Mouse (Mus musculus): ENCODE measurements around the gene D11Wsu47e. TPM values are rescaled to one million over a fixed set of nuclear protein-coding genes. Genes with fewer than 3 reads are reported as not detected.

Gene D11Wsu47e
- total RNA-seq, 1 experiment: 38.5 TPM

DNA sequence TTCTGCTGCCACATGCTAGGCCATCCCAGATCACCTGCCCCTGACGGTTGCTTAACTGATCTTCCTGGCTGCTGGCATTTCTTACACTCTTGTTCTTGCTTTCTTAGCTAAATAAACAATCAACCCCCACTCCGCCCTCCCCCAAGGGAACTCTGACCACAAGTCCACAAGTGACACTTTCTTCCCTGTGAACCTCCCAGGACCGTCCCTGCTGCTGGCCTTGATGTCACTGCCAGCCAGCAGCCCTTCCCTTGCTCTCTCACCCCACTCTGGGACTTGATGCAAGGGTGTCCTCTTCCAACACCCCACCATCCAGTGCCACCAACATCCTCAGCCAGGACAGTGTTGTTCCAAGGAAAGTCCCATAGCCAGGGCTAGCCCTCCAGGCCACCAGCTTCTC lies 46.7 kb downstream of the D11Wsu47e start:
- H3K4me1 ChIP-seq (ENCODE audit: control insufficient read depth in 2 of 2, insufficient read depth in 2 of 2, low read length in 2 of 2, poor library complexity in 1 of 2): peaks cover 5 to 31% of the 10 kb centered on the region in 2 experiments; a peak in 3 of 4 replicates
- no peak overlapping the region for H3K27ac ChIP-seq (ENCODE audit: insufficient read depth, low read depth, low read length, poor library complexity, severe bottlenecking)

GRCm38 (mm10) chr11:113731945-113732612 lies 47.9 kb downstream of the D11Wsu47e start:
- Histone ChIP-seq H3K4me1 (ENCODE audit: control insufficient read depth in 2 of 2, insufficient read depth in 2 of 2, low read length in 2 of 2, poor library complexity in 1 of 2) (peaks cover 5 to 31% of the 10 kb centered on the region in 2 experiments; a peak in 3 of 4 replicates), H3K9ac (ENCODE audit: insufficient read depth, low read depth, low read length, poor library complexity, severe bottlenecking) (no peak overlapping the region), H3K4me3 (ENCODE audit: insufficient read depth in 1 of 2, low read depth in 1 of 2, low read length in 2 of 2, poor library complexity in 1 of 2, severe bottlenecking in 1 of 2) (no peak overlapping the region), H3K36me3 (ENCODE audit: control insufficient read depth, insufficient read depth, low read length, poor library complexity, severe bottlenecking) (peaks cover 24% of the 10 kb centered on the region), H3K9me3 (ENCODE audit: control insufficient read depth, insufficient read depth, low read depth, low read length) (no peaks in the 10 kb centered on the region), H3K27ac (ENCODE audit: insufficient read depth, low read depth, low read length, poor library complexity, severe bottlenecking) (no peak overlapping the region)
- in situ Hi-C loops (cut with MboI; ENCODE audit: low sequenced_read_pairs in 2 of 2, unreplicated experiment in 2 of 2): no loop called here
- TF ChIP-seq MAFK (IDR thresholded peaks at IDR 0.05; ENCODE audit: insufficient read depth, low read depth, low read length): no peak
- no peak for TF ChIP-seq CHD2 (IDR thresholded peaks at IDR 0.05; ENCODE audit: low read depth, low read length)
- TF ChIP-seq ZC3H11A (IDR thresholded peaks at IDR 0.05; ENCODE audit: borderline replicate concordance, low read depth, low read length): no peak
- TF ChIP-seq HCFC1 (IDR thresholded peaks at IDR 0.05; ENCODE audit: borderline replicate concordance, insufficient read depth, low read length): no peak
- TF ChIP-seq ZNF384 (IDR thresholded peaks at IDR 0.05; ENCODE audit: low read depth, low read length): no peak
- DNase-seq (ENCODE audit: low read depth, low spot score): no peak

More for the DNA sequence above, 46.7 kb downstream of the D11Wsu47e start:
- TF ChIP-seq CHD2 (IDR thresholded peaks at IDR 0.05; ENCODE audit: low read depth, low read length): no peak
- no peak for TF ChIP-seq MAFK (IDR thresholded peaks at IDR 0.05; ENCODE audit: insufficient read depth, low read depth, low read length)
- TF ChIP-seq ZC3H11A (IDR thresholded peaks at IDR 0.05; ENCODE audit: borderline replicate concordance, low read depth, low read length): no peak
- TF ChIP-seq HCFC1 (IDR thresholded peaks at IDR 0.05; ENCODE audit: borderline replicate concordance, insufficient read depth, low read length): no peak
- no peak for TF ChIP-seq ZNF384 (IDR thresholded peaks at IDR 0.05; ENCODE audit: low read depth, low read length)
- Histone ChIP-seq H3K4me3 (ENCODE audit: insufficient read depth in 1 of 2, low read depth in 1 of 2, low read length in 2 of 2, poor library complexity in 1 of 2, severe bottlenecking in 1 of 2) (no peak overlapping the region), H3K9me3 (ENCODE audit: control insufficient read depth, insufficient read depth, low read depth, low read length) (no peaks in the 10 kb centered on the region), H3K9ac (ENCODE audit: insufficient read depth, low read depth, low read length, poor library complexity, severe bottlenecking) (no peak overlapping the region; the same call in 1 of the 2 replicates), H3K36me3 (ENCODE audit: control insufficient read depth, insufficient read depth, low read length, poor library complexity, severe bottlenecking) (peaks cover 33% of the 10 kb centered on the region)
- in situ Hi-C loops (cut with MboI; ENCODE audit: low sequenced_read_pairs in 2 of 2, unreplicated experiment in 2 of 2): no loop called here
- DNase-seq (ENCODE audit: low read depth, low spot score): no peak

GRCm38 (mm10) chr11:113733631-113734364 lies 49.6 kb downstream of the D11Wsu47e start:
- TF ChIP-seq ZNF384 (IDR thresholded peaks at IDR 0.05; ENCODE audit: low read depth, low read length): no peak
- TF ChIP-seq MAFK (IDR thresholded peaks at IDR 0.05; ENCODE audit: insufficient read depth, low read depth, low read length): no peak
- no peak for TF ChIP-seq ZC3H11A (IDR thresholded peaks at IDR 0.05; ENCODE audit: borderline replicate concordance, low read depth, low read length)
- no peak for TF ChIP-seq CHD2 (IDR thresholded peaks at IDR 0.05; ENCODE audit: low read depth, low read length)
- no peak for TF ChIP-seq HCFC1 (IDR thresholded peaks at IDR 0.05; ENCODE audit: borderline replicate concordance, insufficient read depth, low read length)
- no peak for DNase-seq (ENCODE audit: low read depth, low spot score)
- no peaks in the 10 kb centered on the region for H3K9me3 ChIP-seq (ENCODE audit: control insufficient read depth, insufficient read depth, low read depth, low read length)
- in situ Hi-C loops (cut with MboI; ENCODE audit: low sequenced_read_pairs in 2 of 2, unreplicated experiment in 2 of 2): no loop called here
- no peak overlapping the region for H3K9ac ChIP-seq (ENCODE audit: insufficient read depth, low read depth, low read length, poor library complexity, severe bottlenecking)
- H3K27ac ChIP-seq (ENCODE audit: insufficient read depth, low read depth, low read length, poor library complexity, severe bottlenecking): no peak overlapping the region
- no peak overlapping the region for H3K4me3 ChIP-seq (ENCODE audit: insufficient read depth in 1 of 2, low read depth in 1 of 2, low read length in 2 of 2, poor library complexity in 1 of 2, severe bottlenecking in 1 of 2)
- peaks cover 7 to 29% of the 10 kb centered on the region in 2 experiments; a peak in 3 of 4 replicates for H3K4me1 ChIP-seq (ENCODE audit: control insufficient read depth in 2 of 2, insufficient read depth in 2 of 2, low read length in 2 of 2, poor library complexity in 1 of 2)
- peaks cover 7% of the 10 kb centered on the region; the same call in 1 of the 2 replicates for H3K36me3 ChIP-seq (ENCODE audit: control insufficient read depth, insufficient read depth, low read length, poor library complexity, severe bottlenecking)

- no peak for DNase-seq (ENCODE audit: low read depth, low spot score)
- Histone ChIP-seq H3K9me3 (ENCODE audit: control insufficient read depth, insufficient read depth, low read depth, low read length) (no peaks in the 10 kb centered on the region), H3K27ac (ENCODE audit: insufficient read depth, low read depth, low read length, poor library complexity, severe bottlenecking) (no peak overlapping the region), H3K4me3 (ENCODE audit: insufficient read depth in 1 of 2, low read depth in 1 of 2, low read length in 2 of 2, poor library complexity in 1 of 2, severe bottlenecking in 1 of 2) (no peak overlapping the region), H3K4me1 (ENCODE audit: control insufficient read depth in 2 of 2, insufficient read depth in 2 of 2, low read length in 2 of 2, poor library complexity in 1 of 2) (peaks cover 8 to 28% of the 10 kb centered on the region in 2 experiments), H3K9ac (ENCODE audit: insufficient read depth, low read depth, low read length, poor library complexity, severe bottlenecking) (no peak overlapping the region), H3K36me3 (ENCODE audit: control insufficient read depth, insufficient read depth, low read length, poor library complexity, severe bottlenecking) (no peaks in the 10 kb centered on the region; the same call in 1 of the 2 replicates)
- TF ChIP-seq HCFC1 (IDR thresholded peaks at IDR 0.05; ENCODE audit: borderline replicate concordance, insufficient read depth, low read length) (no peak), ZNF384 (IDR thresholded peaks at IDR 0.05; ENCODE audit: low read depth, low read length) (no peak), MAFK (IDR thresholded peaks at IDR 0.05; ENCODE audit: insufficient read depth, low read depth, low read length) (no peak), ZC3H11A (IDR thresholded peaks at IDR 0.05; ENCODE audit: borderline replicate concordance, low read depth, low read length) (no peak), CHD2 (IDR thresholded peaks at IDR 0.05; ENCODE audit: low read depth, low read length) (no peak)
- in situ Hi-C loops (cut with MboI; ENCODE audit: low sequenced_read_pairs in 2 of 2, unreplicated experiment in 2 of 2): no loop called here
These were observed 50.9 kb downstream of the D11Wsu47e start for GRCm38 (mm10) chr11:113735151-113735550.

All from ES-E14 (cell line).